Mouse (Mus musculus) gastrocnemius, adult 2 months (tissue): ENCODE data around the gene Klc3. TPM values are rescaled to one million over a fixed set of nuclear protein-coding genes. Genes with fewer than 3 reads are reported as not detected.
A peak's percentile ranks its signal among the peaks of the same experiment; 100 is the strongest.

Source experiments
- DNase-seq: peaks from one replicate; pipeline ENCODE4 v3.0.0; 2022
- H3K27ac ChIP-seq: fragments of 200-600 bp; 2 replicates; pipeline ENCODE4 v1.8.1; 2022; ENCODE audit warnings: mild to moderate bottlenecking
- H3K4me3 ChIP-seq: fragments of 200-600 bp; 2 replicates; pipeline ENCODE4 v1.8.1; 2022; ENCODE audit warnings: mild to moderate bottlenecking, moderate library complexity
- CTCF ChIP-seq: fragments of 200-600 bp; IDR thresholded peaks from 2 replicates; pipeline ENCODE4 v1.8.1; 2022; ENCODE audit warnings: antibody characterized with exemption, mild to moderate bottlenecking, moderate library complexity
- intact Hi-C: fragments of 180-260 bp; cut with DNase I; formaldehyde crosslinking; loops from one replicate; pipeline ENCODE4 v1.15.1; 2025
- total RNA-seq, 2 experiments: library from RNA; stranded (reverse); gene quantifications; 2 replicates each; pipeline ENCODE4 v1.2.3; 2021

Gene Klc3
- total RNA-seq, 2 experiments from 2014 or later, result 0.18 to 0.39 TPM

- Histone ChIP-seq H3K27ac (no peak overlapping the region), H3K4me3 (no peak overlapping the region)
- intact Hi-C loops, result loop anchor here (10.0 kb wide), 2 partner anchors 102 to 172 kb away; partner anchors contain the start of genes Bloc1s3, Gemin7, Trappc6a and Zfp296
- no peak for DNase-seq
- TF ChIP-seq CTCF, result no peak
These were observed 1.3 kb downstream of the Klc3 start for GRCm38 (mm10) chr7:19402535-19403112.

GRCm38 (mm10) chr7:19400946-19401345 lies 3.0 kb downstream of the Klc3 start:
- Histone ChIP-seq H3K27ac (no peak overlapping the region), H3K4me3 (no peak overlapping the region)
- intact Hi-C loops, result loop anchor here (10.0 kb wide), 2 partner anchors 104 to 174 kb away; partner anchors contain the start of genes Bloc1s3, Gemin7, Trappc6a and Zfp296
- DNase-seq, result no peak
- peak; percentile 40 for TF ChIP-seq CTCF

GRCm38 (mm10) chr7:19399496-19400280 lies 4.2 kb downstream of the Klc3 start:
- Histone ChIP-seq H3K4me3 (peak overlapping the region; percentile 49), H3K27ac (no peak overlapping the region)
- peak; percentile 38 for DNase-seq
- no peak for TF ChIP-seq CTCF
- intact Hi-C loops, result loop anchor here (10.0 kb wide), 2 partner anchors 105 to 175 kb away; partner anchors contain the start of genes Bloc1s3, Gemin7, Trappc6a and Zfp296

- no peak for TF ChIP-seq CTCF
- Histone ChIP-seq H3K27ac (no peak overlapping the region), H3K4me3 (no peak overlapping the region)
- no peak for DNase-seq
- intact Hi-C loops, result no loop called here
These were observed 9.4 kb downstream of the Klc3 start for GRCm38 (mm10) chr7:19394484-19394883.

- no peak for TF ChIP-seq CTCF
- intact Hi-C loops, result no loop called here
- no peak for DNase-seq
- Histone ChIP-seq H3K4me3 (no peak overlapping the region), H3K27ac (no peak overlapping the region)
These were observed 15.0 kb downstream of the Klc3 start for GRCm38 (mm10) chr7:19388699-19389413.

- intact Hi-C loops, result no loop called here
- no peak for DNase-seq
- H3K4me3 ChIP-seq, result no peak overlapping the region
- H3K27ac ChIP-seq, result no peak overlapping the region
- TF ChIP-seq CTCF, result no peak
These were observed 20.2 kb downstream of the Klc3 start for GRCm38 (mm10) chr7:19383708-19384107.

- H3K27ac ChIP-seq, result peak overlapping the region; percentile 83
- H3K4me3 ChIP-seq, result peak overlapping the region; percentile 83
- no peak for DNase-seq
- TF ChIP-seq CTCF, result peak; percentile 19; the same call in 1 of the 2 replicates
- intact Hi-C loops, result no loop called here
These were observed 21.8 kb downstream of the Klc3 start for GRCm38 (mm10) chr7:19382166-19382541.

GRCm38 (mm10) chr7:19381377-19382165 lies 22.3 kb downstream of the Klc3 start, which contains the start of gene Ercc2:
Ercc2 (plus strand) TSS chr7:19382010.
- intact Hi-C loops, result no loop called here
- TF ChIP-seq CTCF, result no peak
- Histone ChIP-seq H3K27ac (peak within 1 kb of the TSS; percentile 83), H3K4me3 (peak within 1 kb of the TSS; percentile 83)
- peak; percentile 100 for DNase-seq

GRCm38 (mm10) chr7:19378049-19378448 lies 25.9 kb downstream of the Klc3 start:
- no peak for DNase-seq
- intact Hi-C loops, result no loop called here
- H3K4me3 ChIP-seq, result no peak overlapping the region
- no peak overlapping the region for H3K27ac ChIP-seq
- no peak for TF ChIP-seq CTCF

- no peak for TF ChIP-seq CTCF
- DNase-seq, result no peak
- no peak overlapping the region for H3K4me3 ChIP-seq
- intact Hi-C loops, result no loop called here
- H3K27ac ChIP-seq, result no peak overlapping the region
These were observed 27.9 kb downstream of the Klc3 start for GRCm38 (mm10) chr7:19376019-19376418.

GRCm38 (mm10) chr7:19375368-19375767 lies 28.5 kb downstream of the Klc3 start:
- intact Hi-C loops, result no loop called here
- no peak for TF ChIP-seq CTCF
- no peak for DNase-seq
- H3K4me3 ChIP-seq, result no peak overlapping the region
- no peak overlapping the region for H3K27ac ChIP-seq

GRCm38 (mm10) chr7:19373367-19373766 lies 30.5 kb downstream of the Klc3 start:
- intact Hi-C loops, result no loop called here
- no peak for TF ChIP-seq CTCF

More at GRCm38 (mm10) chr7:19373367-19373766, 30.5 kb downstream of the Klc3 start:
- DNase-seq, result no peak
- Histone ChIP-seq H3K4me3 (no peak overlapping the region), H3K27ac (no peak overlapping the region)
